Mouse (Mus musculus) hindbrain, embryonic 15.5 days (tissue): ENCODE results near the gene Unc5a. TPM values are rescaled to one million over a fixed set of nuclear protein-coding genes. Genes with fewer than 3 reads are reported as not detected.

Experiments
- ATAC-seq: fragments of 200-750 bp; cut with Nextera tagmentation; 2 replicates; pipeline ENCODE4 v1.8.0; 2017; ENCODE audit warnings: low read depth, moderate number of reproducible peaks, moderate TSS enrichment; ENCODE audit not compliant: low FRiP score
- H3K27ac ChIP-seq: fragments of 300-500 bp; sonication (generic); replicated peaks from 2 replicates; pipeline ENCODE4 v1.5.1; 2015; ENCODE audit warnings: mild to moderate bottlenecking, inconsistent platforms
- H3K27me3 ChIP-seq: fragments of 300-500 bp; sonication (generic); 2 replicates; pipeline ENCODE4 v1.6.1; 2015; ENCODE audit warnings: control low read depth, inconsistent platforms
- H3K36me3 ChIP-seq: fragments of 300-500 bp; sonication (generic); 2 replicates; pipeline ENCODE4 v1.6.1; 2015; ENCODE audit warnings: control low read depth, inconsistent platforms
- H3K4me1 ChIP-seq: fragments of 300-500 bp; sonication (generic); replicated peaks from 2 replicates; pipeline ENCODE4 v1.6.1; 2015; ENCODE audit warnings: control low read depth, inconsistent platforms
- H3K4me2 ChIP-seq: fragments of 300-500 bp; sonication (generic); 2 replicates; pipeline ENCODE4 v1.6.1; 2015; ENCODE audit warnings: moderate library complexity, mild to moderate bottlenecking, inconsistent platforms
- H3K4me3 ChIP-seq: fragments of 300-500 bp; sonication (generic); 2 replicates; pipeline ENCODE4 v1.5.1; 2015; ENCODE audit warnings: mild to moderate bottlenecking, inconsistent platforms
- H3K9ac ChIP-seq: fragments of 300-500 bp; sonication (generic); 2 replicates; pipeline ENCODE4 v1.6.1; 2015; ENCODE audit warnings: inconsistent platforms
- H3K9me3 ChIP-seq: fragments of 300-500 bp; sonication (generic); 2 replicates; pipeline ENCODE4 v1.6.1; 2016; ENCODE audit warnings: control low read depth, inconsistent platforms
- WGBS: fragments of 180-500 bp; shearing (Covaris S2); methylation state at CpG from one replicate; pipeline ENCODE4 v1.1.7; 2015; 5-methylcytosine and 5-hydroxymethylcytosine counted together
- polyA plus RNA-seq: library from polyadenylated mRNA; unstranded; fragments of >200 nt; fragmentation: Nextera tagmentation; extraction: Ambion mirVana; gene quantifications from 2 replicates; pipeline ENCODE4 v1.2.1, GENCODE M21; 2015

Unc5a gene
- polyA plus RNA-seq, 1 experiment from 2014 or later = 16.0 TPM

- Histone ChIP-seq H3K4me3 (no peak overlapping the region), H3K27me3 (0 out of 2 replicates have a peak, but pooled peaks cover 3% of the 10 kb centered on the region), H3K36me3 (no peaks in the 10 kb centered on the region), H3K9me3 (no peaks in the 10 kb centered on the region), H3K4me1 (peaks cover 59% of the 10 kb centered on the region), H3K9ac (no peak overlapping the region), H3K4me2 (no peak overlapping the region), H3K27ac (no peak overlapping the region)
- WGBS = 57% methylated on average over 2 of the region's 2 CpGs
- ATAC-seq = no peak
Measured at GRCm38 (mm10) chr13:54983614-54984013, 34.4 kb downstream of the Unc5a start.

GRCm38 (mm10) chr13:54987405-54987804, 38.2 kb downstream of the Unc5a start:
- Histone ChIP-seq H3K27me3 (peaks cover 14% of the 10 kb centered on the region; the same call in 1 of the 2 replicates), H3K9me3 (no peaks in the 10 kb centered on the region), H3K4me1 (peaks cover 32% of the 10 kb centered on the region), H3K4me2 (no peak overlapping the region), H3K36me3 (no peaks in the 10 kb centered on the region), H3K9ac (no peak overlapping the region), H3K27ac (0 out of 2 replicates have a peak overlapping the region, but pooled peaks have one; percentile 20), H3K4me3 (no peak overlapping the region)
- ATAC-seq = peak; percentile 28
- whole genome bisulfite sequencing = 20% methylated on average over 9 of the region's 9 CpGs

GRCm38 (mm10) chr13:54988181-54988760, 39.1 kb downstream of the Unc5a start:
- Histone ChIP-seq H3K36me3 (no peaks in the 10 kb centered on the region), H3K27me3 (peaks cover 14% of the 10 kb centered on the region; the same call in 1 of the 2 replicates), H3K9me3 (no peaks in the 10 kb centered on the region), H3K4me3 (no peak overlapping the region), H3K4me2 (no peak overlapping the region), H3K4me1 (peaks cover 32% of the 10 kb centered on the region), H3K27ac (no peak overlapping the region), H3K9ac (no peak overlapping the region)
- no peak for ATAC-seq
- WGBS = 52% methylated on average over 7 of the region's 7 CpGs

- ATAC-seq = no peak
- Histone ChIP-seq H3K4me3 (no peak overlapping the region), H3K9me3 (no peaks in the 10 kb centered on the region)
Measured at GRCm38 (mm10) chr13:54992215-54992614, 43.0 kb downstream of the Unc5a start.

GRCm38 (mm10) chr13:54994576-54994975, 45.4 kb downstream of the Unc5a start:
- no peak overlapping the region for H3K9ac ChIP-seq
- no peak for ATAC-seq
- WGBS = 9% methylated on average over 4 of the region's 4 CpGs
- 0 out of 2 replicates have a peak overlapping the region, but pooled peaks have one; percentile 9 for H3K4me2 ChIP-seq
- peaks cover 24% of the 10 kb centered on the region for H3K4me1 ChIP-seq
- H3K36me3 ChIP-seq = peaks cover 4% of the 10 kb centered on the region; the same call in 1 of the 2 replicates
- H3K27ac ChIP-seq = peak overlapping the region; percentile 69
- no peaks in the 10 kb centered on the region for H3K9me3 ChIP-seq
- peaks cover 17% of the 10 kb centered on the region; the same call in 1 of the 2 replicates for H3K27me3 ChIP-seq
- no peak overlapping the region for H3K4me3 ChIP-seq

More at GRCm38 (mm10) chr13:54992215-54992614, 43.0 kb downstream of the Unc5a start:
- Histone ChIP-seq H3K27ac (no peak overlapping the region), H3K4me1 (peaks cover 41% of the 10 kb centered on the region), H3K27me3 (peaks cover 17% of the 10 kb centered on the region; the same call in 1 of the 2 replicates), H3K9ac (no peak overlapping the region), H3K36me3 (0 out of 2 replicates have a peak, but pooled peaks cover under 1% of the 10 kb centered on the region), H3K4me2 (no peak overlapping the region)
- WGBS = 71% methylated on average over 7 of the region's 7 CpGs

- peaks cover 4% of the 10 kb centered on the region; the same call in 1 of the 2 replicates for H3K36me3 ChIP-seq
- peak overlapping the region; percentile 69; the same call in 1 of the 2 replicates for H3K27ac ChIP-seq
- H3K4me3 ChIP-seq = no peak overlapping the region
- H3K9ac ChIP-seq = no peak overlapping the region
- no peak for ATAC-seq
- WGBS = 34% methylated on average over 6 of the region's 6 CpGs
- peaks cover 24% of the 10 kb centered on the region for H3K4me1 ChIP-seq
- H3K4me2 ChIP-seq = no peak overlapping the region
- H3K9me3 ChIP-seq = no peaks in the 10 kb centered on the region
- peaks cover 17% of the 10 kb centered on the region; the same call in 1 of the 2 replicates for H3K27me3 ChIP-seq
Measured at GRCm38 (mm10) chr13:54995161-54995560, 46.0 kb downstream of the Unc5a start.

GRCm38 (mm10) chr13:54997568-54997967, 48.4 kb downstream of the Unc5a start:
- Histone ChIP-seq H3K4me1 (peaks cover 24% of the 10 kb centered on the region), H3K36me3 (peaks cover 11% of the 10 kb centered on the region; the same call in 1 of the 2 replicates), H3K4me3 (no peak overlapping the region), H3K27ac (no peak overlapping the region), H3K9ac (no peak overlapping the region), H3K4me2 (no peak overlapping the region), H3K9me3 (no peaks in the 10 kb centered on the region), H3K27me3 (0 out of 2 replicates have a peak, but pooled peaks cover 13% of the 10 kb centered on the region)
- WGBS = 82% methylated on average over 8 of the region's 8 CpGs
- ATAC-seq = no peak

GRCm38 (mm10) chr13:55000433-55000832, 51.2 kb downstream of the Unc5a start:
- ATAC-seq = no peak
- 81% methylated on average over 10 of the region's 10 CpGs for WGBS
- Histone ChIP-seq H3K9ac (no peak overlapping the region), H3K4me2 (no peak overlapping the region), H3K36me3 (peaks cover 11% of the 10 kb centered on the region), H3K4me3 (no peak overlapping the region), H3K4me1 (peaks cover 4% of the 10 kb centered on the region; the same call in 1 of the 2 replicates), H3K27ac (no peak overlapping the region), H3K27me3 (0 out of 2 replicates have a peak, but pooled peaks cover 15% of the 10 kb centered on the region), H3K9me3 (no peaks in the 10 kb centered on the region)

GRCm38 (mm10) chr13:55002090-55002489, 52.9 kb downstream of the Unc5a start:
- Histone ChIP-seq H3K4me1 (0 out of 2 replicates have a peak, but pooled peaks cover 2% of the 10 kb centered on the region), H3K27ac (no peak overlapping the region), H3K36me3 (peaks cover 11% of the 10 kb centered on the region), H3K4me3 (no peak overlapping the region), H3K9ac (no peak overlapping the region), H3K27me3 (0 out of 2 replicates have a peak, but pooled peaks cover 13% of the 10 kb centered on the region), H3K9me3 (no peaks in the 10 kb centered on the region), H3K4me2 (no peak overlapping the region)
- ATAC-seq = no peak
- 84% methylated on average over 10 of the region's 10 CpGs for WGBS

GRCm38 (mm10) chr13:55004646-55005045, 55.4 kb downstream of the Unc5a start:
- WGBS = 70% methylated on average over 11 of the region's 11 CpGs
- H3K36me3 ChIP-seq = peaks cover 6% of the 10 kb centered on the region
- H3K4me1 ChIP-seq = peaks cover 15% of the 10 kb centered on the region
- no peak overlapping the region for H3K4me3 ChIP-seq
- H3K9me3 ChIP-seq = no peaks in the 10 kb centered on the region
- H3K27ac ChIP-seq = no peak overlapping the region
- H3K9ac ChIP-seq = no peak overlapping the region
- ATAC-seq = no peak
- H3K4me2 ChIP-seq = no peak overlapping the region
- H3K27me3 ChIP-seq = 0 out of 2 replicates have a peak, but pooled peaks cover 13% of the 10 kb centered on the region

GRCm38 (mm10) chr13:55005691-55006414, 56.6 kb downstream of the Unc5a start:
- Histone ChIP-seq H3K4me1 (peaks cover 15% of the 10 kb centered on the region), H3K36me3 (peaks cover 6% of the 10 kb centered on the region; the same call in 1 of the 2 replicates), H3K4me2 (no peak overlapping the region), H3K9ac (no peak overlapping the region), H3K27ac (no peak overlapping the region), H3K27me3 (0 out of 2 replicates have a peak, but pooled peaks cover 10% of the 10 kb centered on the region), H3K4me3 (no peak overlapping the region), H3K9me3 (no peaks in the 10 kb centered on the region)
- ATAC-seq = no peak
- WGBS = 63% methylated on average over 31 of the region's 31 CpGs

- peaks cover 15% of the 10 kb centered on the region for H3K4me1 ChIP-seq
- no peak overlapping the region for H3K27ac ChIP-seq
- no peak overlapping the region for H3K4me3 ChIP-seq
- 56% methylated on average over 7 of the region's 7 CpGs for WGBS
- H3K9ac ChIP-seq = no peak overlapping the region
- no peak overlapping the region for H3K4me2 ChIP-seq
- no peak for ATAC-seq
- 0 out of 2 replicates have a peak, but pooled peaks cover 5% of the 10 kb centered on the region for H3K27me3 ChIP-seq
- peaks cover 2% of the 10 kb centered on the region; the same call in 1 of the 2 replicates for H3K36me3 ChIP-seq
- no peaks in the 10 kb centered on the region for H3K9me3 ChIP-seq
Measured at GRCm38 (mm10) chr13:55006415-55006742, 57.2 kb downstream of the Unc5a start.
